Mouse (Mus musculus) MEL (cell line): ENCODE results near the gene Fam57a. TPM values are rescaled to one million over a fixed set of nuclear protein-coding genes. Genes with fewer than 3 reads are reported as not detected.

ENCODE experiments used
- DNase-seq: peaks from one replicate; pipeline ENCODE4 v3.0.0; 2011; ENCODE audit warnings: low read depth, low spot score
- H3K27ac ChIP-seq: 2 replicates; pipeline ENCODE4 v1.5.1; 2012; ENCODE audit warnings: low read depth, mild to moderate bottlenecking, control low read depth, low read length, moderate library complexity; ENCODE audit not compliant: control insufficient read depth
- H3K27me3 ChIP-seq, 2 experiments: fragments of 150-350 bp in 1 of 2; sonication (generic) in 1 of 2; 2 replicates each; pipeline ENCODE4 v1.6.1; 2012; ENCODE audit warnings: low read length in 2 of 2, mild to moderate bottlenecking in 2 of 2, improper control_type of control experiment in 1 of 2, moderate library complexity in 1 of 2; ENCODE audit not compliant: insufficient read depth in 2 of 2, control insufficient read depth in 1 of 2
- H3K36me3 ChIP-seq, 2 experiments: 2 replicates each; pipeline ENCODE4 v1.6.1; 2012 to 2014; ENCODE audit warnings: low read length in 2 of 2, improper control_type of control experiment in 1 of 2, inconsistent platforms in 1 of 2, mild to moderate bottlenecking in 1 of 2; ENCODE audit not compliant: insufficient read depth in 2 of 2, control insufficient read depth in 1 of 2
- H3K4me1 ChIP-seq, 2 experiments: fragments of 150-350 bp in 1 of 2; sonication (generic) in 1 of 2; 2 replicates each; pipeline ENCODE4 v1.6.1; 2012; ENCODE audit warnings: low read length in 2 of 2, improper control_type of control experiment in 1 of 2, mild to moderate bottlenecking in 1 of 2; ENCODE audit not compliant: insufficient read depth in 2 of 2, control insufficient read depth in 1 of 2
- H3K4me3 ChIP-seq, 2 experiments: fragments of 150-350 bp in 1 of 2; sonication (generic) in 1 of 2; 2 replicates each; pipeline ENCODE4 v1.5.1; 2012; ENCODE audit warnings: low read depth in 2 of 2, low read length in 2 of 2, mild to moderate bottlenecking in 2 of 2, moderate library complexity in 2 of 2, control low read depth in 1 of 2, improper control_type of control experiment in 1 of 2; ENCODE audit not compliant: control insufficient read depth in 1 of 2, insufficient read depth in 1 of 2
- H3K79me2 ChIP-seq: 2 replicates; pipeline ENCODE4 v1.6.1; 2012; ENCODE audit warnings: mild to moderate bottlenecking, low read length, moderate library complexity; ENCODE audit not compliant: control insufficient read depth, poor library complexity, insufficient read depth
- H3K9ac ChIP-seq: 2 replicates; pipeline ENCODE4 v1.6.1; 2012; ENCODE audit warnings: low read depth, mild to moderate bottlenecking, control low read depth, low read length, moderate library complexity; ENCODE audit not compliant: control insufficient read depth, poor library complexity, severe bottlenecking
- H3K9me3 ChIP-seq: fragments of 150-350 bp; sonication (generic); replicated peaks from 2 replicates; pipeline ENCODE4 v1.6.1; 2012; ENCODE audit warnings: mild to moderate bottlenecking, low read length, improper control_type of control experiment, moderate library complexity; ENCODE audit not compliant: insufficient read depth
- BHLHE40 ChIP-seq: IDR thresholded peaks from 2 replicates; pipeline ENCODE4 v1.6.1; 2012; ENCODE audit warnings: low read depth, mild to moderate bottlenecking, inconsistent platforms, low read length, improper control_type of control experiment, borderline replicate concordance
- CTCF ChIP-seq, 3 experiments: IDR thresholded peaks in 2 of 3; conservative IDR thresholded peaks in 1 of 3; 2 replicates each; pipeline ENCODE4 v1.5.1; 2011 to 2012; ENCODE audit warnings: low read length in 3 of 3, low read depth in 2 of 3, mild to moderate bottlenecking in 2 of 3, improper control_type of control experiment in 1 of 3, inconsistent platforms in 1 of 3, mixed read lengths in 1 of 3, moderate library complexity in 1 of 3; ENCODE audit not compliant: control insufficient read depth in 1 of 3, insufficient read depth in 1 of 3, poor library complexity in 1 of 3, severe bottlenecking in 1 of 3
- EP300 ChIP-seq, 2 experiments: IDR thresholded peaks; 2 replicates each; pipeline ENCODE4 v1.6.1; 2011; ENCODE audit warnings: improper control_type of control experiment in 2 of 2, low read length in 2 of 2, low read depth in 1 of 2, mild to moderate bottlenecking in 1 of 2
- ETS1 ChIP-seq: IDR thresholded peaks from 2 replicates; pipeline ENCODE4 v1.6.1; 2012; ENCODE audit warnings: low read depth, mild to moderate bottlenecking, inconsistent platforms, low read length, improper control_type of control experiment, moderate library complexity
- GABPA ChIP-seq: IDR thresholded peaks from 2 replicates; pipeline ENCODE4 v1.6.1; 2012; ENCODE audit warnings: low read depth, mild to moderate bottlenecking, inconsistent platforms, low read length, improper control_type of control experiment, moderate library complexity
- GATA1 ChIP-seq: IDR thresholded peaks from 2 replicates; pipeline ENCODE4 v1.6.1; 2011; ENCODE audit warnings: low read depth, low read length, improper control_type of control experiment
- MAFK ChIP-seq: IDR thresholded peaks from 2 replicates; pipeline ENCODE4 v1.6.1; 2011; ENCODE audit warnings: low read depth, mild to moderate bottlenecking, low read length, improper control_type of control experiment, borderline replicate concordance
- MAX ChIP-seq: IDR thresholded peaks from 2 replicates; pipeline ENCODE4 v1.6.1; 2011; ENCODE audit warnings: low read length, improper control_type of control experiment
- MAZ ChIP-seq: IDR thresholded peaks from 2 replicates; pipeline ENCODE4 v1.6.1; 2012; ENCODE audit warnings: low read depth, mild to moderate bottlenecking, inconsistent platforms, low read length, improper control_type of control experiment
- MEF2A ChIP-seq: IDR thresholded peaks from 2 replicates; pipeline ENCODE4 v1.6.1; 2014; ENCODE audit warnings: low read depth, mild to moderate bottlenecking, inconsistent platforms, low read length, improper control_type of control experiment; ENCODE audit not compliant: poor library complexity, insufficient replicate concordance, severe bottlenecking; ENCODE audit errors: extremely low read depth
- NELFE ChIP-seq: IDR thresholded peaks from 2 replicates; pipeline ENCODE4 v1.6.1; 2011; ENCODE audit warnings: low read depth, low read length, improper control_type of control experiment
- POLR2A ChIP-seq, 2 experiments: IDR thresholded peaks; 2 replicates each; pipeline ENCODE4 v1.6.1; 2011 to 2012; ENCODE audit warnings: low read length in 2 of 2, mild to moderate bottlenecking in 2 of 2, control low read depth in 1 of 2, improper control_type of control experiment in 1 of 2, low read depth in 1 of 2, moderate library complexity in 1 of 2; ENCODE audit not compliant: control insufficient read depth in 1 of 2, insufficient read depth in 1 of 2, poor library complexity in 1 of 2
- POLR2AphosphoS5 ChIP-seq: IDR thresholded peaks from 2 replicates; pipeline ENCODE4 v1.6.1; 2012; ENCODE audit warnings: low read depth, borderline replicate concordance, mild to moderate bottlenecking, inconsistent platforms, low read length, moderate library complexity, mixed read lengths
- SMC3 ChIP-seq: IDR thresholded peaks from 2 replicates; pipeline ENCODE4 v1.6.1; 2011; ENCODE audit warnings: low read depth, low read length, improper control_type of control experiment
- TBP ChIP-seq: IDR thresholded peaks from 2 replicates; pipeline ENCODE4 v1.8.0; 2011; ENCODE audit warnings: low read depth, low read length, improper control_type of control experiment
- UBTF ChIP-seq: IDR thresholded peaks from 2 replicates; pipeline ENCODE4 v1.6.1; 2012; ENCODE audit warnings: low read depth, mild to moderate bottlenecking, inconsistent platforms, low read length, improper control_type of control experiment, moderate library complexity, borderline replicate concordance; ENCODE audit not compliant: insufficient read depth
- USF1 ChIP-seq: IDR thresholded peaks from 2 replicates; pipeline ENCODE4 v1.6.1; 2014; ENCODE audit warnings: low read depth, mild to moderate bottlenecking, inconsistent platforms, low read length, improper control_type of control experiment, moderate library complexity
- ZKSCAN1 ChIP-seq: IDR thresholded peaks from 2 replicates; pipeline ENCODE4 v1.6.1; 2012; ENCODE audit warnings: low read depth, mild to moderate bottlenecking, inconsistent platforms, low read length, improper control_type of control experiment, moderate library complexity
- ZMIZ1 ChIP-seq: IDR thresholded peaks from 2 replicates; pipeline ENCODE4 v1.6.1; 2012; ENCODE audit warnings: low read depth, mild to moderate bottlenecking, inconsistent platforms, low read length, improper control_type of control experiment, moderate library complexity
- polyA plus RNA-seq, 2 experiments: library from polyadenylated mRNA; stranded (reverse) in 1 of 2; unstranded in 1 of 2; fragments of >175 nt in 1 of 2; fragments of >200 nt in 1 of 2; gene quantifications; 2 replicates each; pipeline versions ENCODE4 v1.2.1 to v1.2.4; 2012; ENCODE audit warnings: low replicate concordance in 2 of 2, low read depth in 1 of 2; ENCODE audit not compliant: insufficient read length in 2 of 2, insufficient read depth in 1 of 2, missing spikeins in 1 of 2
- total RNA-seq: library from RNA; depleted of rRNA; stranded (reverse); fragments of 300-350 nt; gene quantifications from 2 replicates; pipeline ENCODE4 v1.2.3, GENCODE M21; 2012

Fam57a gene
- total and polyA plus RNA-seq, 3 experiments: 8.5 to 8.8 TPM; not detected in 1

GRCm38 (mm10) chr11:76146187-76147010 is 33.1 kb upstream of the Fam57a start:
- H3K9me3 ChIP-seq: no peaks in the 10 kb centered on the region
- DNase-seq: no peak
- H3K9ac ChIP-seq: no peak overlapping the region
- no peaks in the 10 kb centered on the region for H3K27me3 ChIP-seq
- peaks cover 0 to 3% of the 10 kb centered on the region in 2 experiments; a peak in 2 of 4 replicates for H3K36me3 ChIP-seq
- no peak for TF ChIP-seq USF1
- no peak for TF ChIP-seq BHLHE40
- TF ChIP-seq MAZ: no peak
- no peak for TF ChIP-seq ETS1
- TF ChIP-seq MAX: no peak
- TF ChIP-seq GABPA: no peak
- TF ChIP-seq NELFE: no peak
- no peak for TF ChIP-seq MAFK
- no peak for TF ChIP-seq TBP
- TF ChIP-seq SMC3: no peak
- TF ChIP-seq EP300 (IDR thresholded peaks at IDR 0.05; ENCODE audit: low read depth in 1 of 2, low read length in 2 of 2): no peak
- no peak for TF ChIP-seq CTCF (IDR thresholded peaks at IDR 0.05 in 2 of 3, conservative IDR thresholded peaks at IDR 0.05 in 1 of 3; ENCODE audit: control insufficient read depth in 1 of 3, insufficient read depth in 1 of 3, low read depth in 2 of 3, low read length in 3 of 3, poor library complexity in 1 of 3, severe bottlenecking in 1 of 3)
- no peak for TF ChIP-seq POLR2AphosphoS5
- no peak for TF ChIP-seq POLR2A (IDR thresholded peaks at IDR 0.05; ENCODE audit: control insufficient read depth in 1 of 2, insufficient read depth in 1 of 2, low read depth in 1 of 2, low read length in 2 of 2, poor library complexity in 1 of 2)
- no peak for TF ChIP-seq GATA1
- no peak for TF ChIP-seq MEF2A
- TF ChIP-seq UBTF: no peak
- no peak for TF ChIP-seq ZMIZ1
- TF ChIP-seq ZKSCAN1: no peak
- TF ChIP-seq, all 39 proteins: peak for 0
- no peak overlapping the region for H3K27ac ChIP-seq
- no peak overlapping the region for H3K4me3 ChIP-seq
- H3K79me2 ChIP-seq: no peaks in the 10 kb centered on the region
- H3K4me1 ChIP-seq: no peaks in the 10 kb centered on the region
